Comparison of ENCODE assay signal across 28 mouse cellular contexts in genomic region chr1:136845341-136845740, GRCm38 (mm10).
"Had no signal": no experiment of that assay in that cellular context is flagged by ENCODE, and none has a peak within 500 bp of the region (broad histone marks: within the 10 kb centered on the region; RNA-seq: fewer than 3 reads in every experiment).

No protein-coding gene starts in this region.

- H3K4me2 ChIP-seq: limb, embryonic 12.5 days; limb, embryonic 13.5 days; limb, embryonic 15.5 days; liver, embryonic 11.5 days; liver, embryonic 12.5 days; liver, embryonic 13.5 days; liver, embryonic 15.5 days; lung, embryonic 14.5 days; lung, embryonic 15.5 days; midbrain, embryonic 13.5 days; midbrain, embryonic 15.5 days; neural tube, embryonic 12.5 days; neural tube, embryonic 13.5 days had no signal

- H3K9ac ChIP-seq: limb, embryonic 12.5 days; limb, embryonic 13.5 days; limb, embryonic 15.5 days; liver, embryonic 12.5 days; liver, embryonic 13.5 days; liver, embryonic 14.5 days; liver, embryonic 15.5 days; lung, embryonic 14.5 days; lung, embryonic 15.5 days; midbrain, embryonic 13.5 days; midbrain, embryonic 15.5 days; neural tube, embryonic 12.5 days; neural tube, embryonic 13.5 days had no signal

- H3K36me3 ChIP-seq: limb, embryonic 10.5 days; limb, embryonic 12.5 days; limb, embryonic 13.5 days; limb, embryonic 15.5 days; liver, embryonic 12.5 days; liver, embryonic 13.5 days; liver, embryonic 15.5 days; lung, embryonic 15.5 days; midbrain, embryonic 13.5 days; midbrain, embryonic 15.5 days; neural tube, embryonic 12.5 days; neural tube, embryonic 13.5 days had no signal

- H3K27me3 ChIP-seq: limb, embryonic 12.5 days; limb, embryonic 13.5 days; limb, embryonic 15.5 days; liver, embryonic 12.5 days; liver, embryonic 13.5 days; liver, embryonic 15.5 days; lung, embryonic 15.5 days; megakaryocyte, embryonic 14.5 days; midbrain, embryonic 13.5 days; midbrain, embryonic 15.5 days; neural tube, embryonic 12.5 days; neural tube, embryonic 13.5 days had no signal

- DNase-seq: left cerebral cortex, postnatal 4 days; liver; liver, embryonic 13.5 days; lung, adult 18-20 months; lung, adult 2 months; lung, embryonic 14.5 days; lung, postnatal 10 days; lung, postnatal 14 days; lung, postnatal 36 days; lung, postnatal 4 days had no signal

- H3K4me1 ChIP-seq: limb, embryonic 10.5 days; limb, embryonic 12.5 days; limb, embryonic 13.5 days; limb, embryonic 15.5 days; liver, embryonic 12.5 days; liver, embryonic 13.5 days; liver, embryonic 15.5 days; lung, embryonic 15.5 days; megakaryocyte, embryonic 14.5 days; neural tube, embryonic 12.5 days; neural tube, embryonic 13.5 days had no signal

- H3K27ac ChIP-seq: left cerebral cortex, adult 2 months; limb, embryonic 10.5 days; limb, embryonic 12.5 days; limb, embryonic 13.5 days; limb, embryonic 15.5 days; liver, embryonic 12.5 days; liver, embryonic 13.5 days; liver, embryonic 14.5 days; liver, embryonic 15.5 days; lung, embryonic 15.5 days; macrophage; midbrain, embryonic 13.5 days; midbrain, embryonic 15.5 days; neural tube, embryonic 12.5 days; neural tube, embryonic 13.5 days had no signal

- H3K4me3 ChIP-seq: left cerebral cortex, adult 2 months; limb, embryonic 10.5 days; limb, embryonic 12.5 days; limb, embryonic 13.5 days; limb, embryonic 15.5 days; liver, embryonic 12.5 days; liver, embryonic 13.5 days; liver, embryonic 15.5 days; lung, embryonic 15.5 days; megakaryocyte, embryonic 14.5 days; midbrain, embryonic 13.5 days; midbrain, embryonic 15.5 days; myocyte; neural tube, embryonic 12.5 days; neural tube, embryonic 13.5 days had no signal

- ATAC-seq: liver, embryonic 12.5 days; lung, postnatal 0 days had no signal

- H3K9me3 ChIP-seq: limb, embryonic 10.5 days; limb, embryonic 12.5 days; limb, embryonic 13.5 days; limb, embryonic 15.5 days; liver, embryonic 12.5 days; liver, embryonic 13.5 days; liver, embryonic 15.5 days; lung, embryonic 15.5 days; megakaryocyte, embryonic 14.5 days; midbrain, embryonic 13.5 days; midbrain, embryonic 15.5 days; neural tube, embryonic 12.5 days; neural tube, embryonic 13.5 days had no signal
